Mouse (Mus musculus) left cerebral cortex, postnatal 4 days (tissue): ENCODE measurements around the gene Mri1. TPM values are rescaled to one million over a fixed set of nuclear protein-coding genes. Genes with fewer than 3 reads are reported as not detected.
"Not testable (repeated sequence)": the region's sequence is repeated elsewhere in the genome, so short reads cannot be mapped to it uniquely, and the experiment has no call there.

ENCODE experiments used
- DNase-seq: peaks from one replicate; pipeline ENCODE4 v3.0.0-alpha.2; 2022
- intact Hi-C: fragments of 180-260 bp; cut with DNase I; formaldehyde crosslinking; loops from one replicate; pipeline ENCODE4 v1.15.1; 2025
- total RNA-seq, 2 experiments: library from RNA; stranded (reverse); gene quantifications; 2 replicates each; pipeline ENCODE4 v1.2.3; 2021

Gene Mri1
- total RNA-seq, result 10 to 100 TPM; 25.1 to 26.4 TPM

DNA sequence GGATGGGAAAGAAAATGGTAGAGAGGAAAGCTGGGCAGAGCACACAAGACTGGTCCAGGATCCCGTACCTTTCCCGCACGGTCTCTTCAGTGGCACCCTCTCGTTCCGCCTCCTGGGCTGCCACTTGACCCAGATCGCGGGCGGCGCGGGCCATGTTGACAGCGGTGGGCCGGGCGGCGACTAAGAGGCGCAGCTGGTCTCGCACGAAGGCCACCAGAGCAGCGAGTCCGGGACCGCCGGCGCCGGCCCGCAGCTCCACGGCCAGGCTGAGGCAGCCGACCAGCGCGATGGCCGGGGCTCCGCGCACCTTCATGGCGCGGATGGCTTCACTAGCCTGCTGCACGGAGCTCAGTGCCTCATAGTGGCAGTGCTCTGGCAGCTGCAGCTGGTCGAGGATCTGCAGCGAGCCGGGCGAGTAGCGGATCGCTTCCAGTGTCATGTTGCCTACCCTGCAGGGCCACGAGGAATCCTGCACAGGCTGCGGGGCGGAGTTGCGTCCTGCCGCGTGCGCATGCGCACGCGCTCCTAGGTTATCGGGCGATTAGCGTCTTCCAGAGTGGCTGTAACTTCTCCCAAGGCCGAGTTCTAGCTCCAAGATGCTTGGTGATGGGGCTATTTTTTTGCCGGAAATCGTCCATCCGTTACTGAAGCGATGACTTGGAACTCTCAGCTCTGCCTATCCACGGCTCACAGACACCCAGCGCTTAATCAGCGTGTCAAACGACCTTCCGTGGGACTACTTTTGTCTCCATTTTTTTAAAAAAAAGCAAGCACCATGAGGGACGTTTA lies at the start of gene Mri1:
TSS of gene Mri1 (minus strand) at position 505 of the 789 bp plus-strand sequence.
- intact Hi-C loops, result no loop called here
- DNase-seq, result peak; percentile 89

DNA sequence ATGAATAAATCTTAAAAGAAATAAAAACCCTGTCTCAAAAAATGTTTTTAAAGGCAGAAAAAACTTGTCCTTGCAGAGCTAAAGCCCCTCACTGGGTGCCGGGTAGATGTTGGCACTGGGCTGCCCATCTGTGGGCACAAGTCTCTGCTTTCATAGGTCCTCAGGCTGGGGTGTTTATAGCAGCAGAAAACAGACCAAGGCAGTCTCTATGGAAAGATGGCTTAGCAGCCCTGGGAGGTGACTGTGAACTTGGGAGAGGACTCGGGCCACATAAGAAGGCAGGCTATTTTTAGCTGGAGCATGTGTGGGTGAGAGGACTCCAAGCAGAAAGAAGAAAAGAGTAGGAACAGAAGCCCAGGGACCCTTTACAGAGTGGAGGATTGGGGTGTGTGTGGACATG lies 46.8 kb upstream of the Mri1 start:
- intact Hi-C loops, result no loop called here

DNA sequence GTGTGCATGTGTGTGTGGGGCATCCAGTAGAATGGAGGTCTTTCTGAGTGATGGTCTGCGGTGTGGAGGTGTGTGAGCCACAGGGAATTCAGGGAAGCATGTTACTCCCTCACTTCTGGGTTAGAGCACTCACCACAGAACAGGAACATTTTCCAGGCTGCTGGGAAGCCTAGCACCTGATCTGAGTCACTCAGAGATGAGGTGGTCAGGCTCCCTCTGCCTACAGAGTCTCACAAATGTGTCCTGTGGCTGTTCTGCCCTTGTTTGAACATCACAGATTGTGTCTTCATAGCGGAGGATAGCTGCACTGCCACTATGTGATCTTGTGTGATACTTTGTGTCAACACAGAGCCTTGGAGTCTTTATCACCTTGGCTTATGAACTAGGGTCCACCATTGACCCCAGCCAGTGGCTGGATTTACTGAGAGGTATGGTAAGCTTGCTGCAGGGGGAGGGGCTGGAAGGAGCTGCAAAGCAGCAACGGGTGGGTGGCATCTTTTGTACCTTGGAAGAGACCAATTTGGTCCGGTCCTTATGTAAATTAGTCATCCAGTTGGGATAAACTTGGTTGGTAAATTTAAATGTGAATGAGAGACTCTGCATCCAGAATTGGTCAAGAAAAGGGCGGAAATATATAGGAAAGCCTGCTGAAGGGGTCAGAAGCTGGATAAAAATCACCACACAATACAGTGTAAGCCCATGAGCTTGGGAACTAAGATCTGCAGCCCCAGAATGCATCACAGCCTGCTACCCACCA lies 40.1 kb upstream of the Mri1 start:
- intact Hi-C loops, result loop anchor here (10.0 kb wide), 1 partner anchor 258 kb away; no protein-coding TSS in a partner anchor
- DNase-seq, result no peak

More for the DNA sequence above, 46.8 kb upstream of the Mri1 start:
- DNase-seq, result no peak

DNA sequence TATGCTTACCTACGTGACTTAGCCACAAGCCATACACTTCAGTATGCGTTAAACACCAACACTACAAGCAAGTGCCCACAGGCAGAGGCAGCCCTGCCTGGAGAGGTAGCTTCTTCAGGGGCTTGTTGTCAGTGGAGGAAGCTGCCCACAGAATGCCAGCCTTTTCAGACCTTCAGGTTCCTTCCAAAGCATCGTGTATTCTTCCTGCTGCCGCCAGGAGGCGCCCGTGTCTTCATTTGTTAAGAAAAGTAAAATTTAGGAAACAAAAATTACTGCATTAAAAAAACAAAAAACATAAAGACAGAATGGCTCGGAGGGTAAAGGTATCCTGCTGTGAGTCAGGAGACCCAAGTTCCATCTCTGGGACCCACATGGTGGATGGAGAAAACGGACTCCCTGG lies 34.6 kb upstream of the Mri1 start:
- intact Hi-C loops, result loop anchor here (2.0 to 10.0 kb wide), 2 partner anchors 65 to 263 kb away; no protein-coding TSS in a partner anchor
- peak; percentile 71 for DNase-seq

DNA sequence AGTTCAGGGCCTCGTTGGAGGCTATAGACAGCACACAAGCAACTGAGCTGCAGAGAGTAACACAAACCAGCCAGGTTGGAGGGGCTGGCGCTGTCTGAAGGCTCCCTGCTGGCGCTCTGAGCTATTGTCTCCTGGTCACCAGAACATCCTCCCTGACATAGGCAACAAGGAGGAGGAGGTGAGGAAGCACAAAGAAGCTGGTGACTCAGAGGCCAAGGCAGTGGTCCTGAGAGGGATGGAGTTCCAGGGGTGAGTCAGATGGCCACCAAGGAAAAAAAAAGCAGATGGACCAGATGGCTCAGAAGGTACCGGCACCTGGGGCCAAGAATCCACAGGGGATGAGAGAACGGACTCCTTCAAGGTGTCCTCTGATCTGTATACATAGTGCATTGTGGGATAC lies 34.0 kb upstream of the Mri1 start:
- DNase-seq, result peak; percentile 43
- intact Hi-C loops, result loop anchor here (2.0 to 10.0 kb wide), 2 partner anchors 66 to 264 kb away; no protein-coding TSS in a partner anchor

- DNase-seq, result peak; percentile 43
- intact Hi-C loops, result no loop called here
These were observed 31.8 kb upstream of the Mri1 start for GRCm38 (mm10) chr8:84288892-84289291.

DNA sequence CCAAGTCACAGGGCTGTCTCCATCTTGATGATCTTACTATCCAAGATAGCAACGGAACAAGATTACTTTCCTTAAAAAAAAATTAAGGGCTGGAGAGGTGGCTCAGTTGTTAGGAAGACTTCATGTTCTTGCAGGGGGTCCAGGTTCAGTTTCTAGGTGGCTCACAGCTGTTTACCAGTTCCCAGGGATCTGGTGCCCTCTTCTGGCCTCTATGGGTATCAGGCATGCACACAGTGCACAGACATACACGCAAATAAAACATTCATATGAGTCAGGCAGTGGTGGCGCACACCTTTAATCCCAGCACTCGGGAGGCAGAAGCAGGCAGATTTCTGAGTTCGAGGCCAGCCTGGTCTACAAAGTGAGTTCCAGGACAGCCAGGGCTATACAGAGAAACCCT lies 28.5 kb upstream of the Mri1 start:
- intact Hi-C loops, result not testable (repeated sequence)
- DNase-seq, result peak; percentile 47

DNA sequence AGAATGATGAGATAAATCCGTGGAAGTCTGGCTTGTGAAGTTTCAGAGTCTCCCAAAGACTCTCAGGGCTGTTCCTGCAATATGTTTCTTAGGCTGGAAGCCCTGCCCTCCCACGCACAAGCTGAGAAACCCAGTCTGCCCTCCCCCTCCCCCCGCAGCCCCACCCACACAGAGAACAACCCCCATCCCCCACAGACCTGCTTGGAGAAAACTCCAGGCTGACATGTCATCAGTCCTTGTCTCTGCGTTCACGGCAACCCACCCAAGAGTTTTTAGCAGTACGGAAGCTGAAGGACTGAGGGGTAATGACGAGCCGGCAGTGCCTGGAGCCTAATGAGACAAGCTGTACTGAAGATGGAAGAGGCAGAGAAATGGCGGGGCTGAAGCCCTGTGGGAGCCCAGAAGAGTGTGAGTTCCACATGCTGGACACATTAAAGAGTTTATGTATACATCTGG lies 27.5 kb upstream of the Mri1 start:
- DNase-seq, result no peak
- intact Hi-C loops, result no loop called here

- intact Hi-C loops, result no loop called here
- no peak for DNase-seq
These were observed 23.7 kb upstream of the Mri1 start for GRCm38 (mm10) chr8:84280777-84281176.

DNA sequence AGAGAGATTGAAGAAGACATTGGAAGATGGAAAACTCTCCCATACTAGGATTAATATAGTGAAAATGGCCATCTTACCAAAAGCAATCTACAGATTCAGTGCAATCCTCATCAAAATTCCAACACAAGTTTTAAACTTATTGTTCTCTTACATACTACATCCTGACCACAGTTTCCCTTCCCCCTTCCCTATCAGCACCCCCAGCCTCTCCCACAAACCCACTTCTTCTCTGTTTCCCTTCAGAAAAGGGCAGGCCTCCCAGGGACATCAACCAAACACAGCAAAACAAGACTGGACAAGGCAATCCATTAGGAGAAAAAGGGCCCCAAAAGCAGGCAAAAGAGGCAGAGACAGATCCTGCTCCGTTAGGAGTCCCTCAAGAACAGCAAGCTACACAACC lies 19.3 kb upstream of the Mri1 start:
- no peak for DNase-seq
- intact Hi-C loops, result no loop called here

DNA sequence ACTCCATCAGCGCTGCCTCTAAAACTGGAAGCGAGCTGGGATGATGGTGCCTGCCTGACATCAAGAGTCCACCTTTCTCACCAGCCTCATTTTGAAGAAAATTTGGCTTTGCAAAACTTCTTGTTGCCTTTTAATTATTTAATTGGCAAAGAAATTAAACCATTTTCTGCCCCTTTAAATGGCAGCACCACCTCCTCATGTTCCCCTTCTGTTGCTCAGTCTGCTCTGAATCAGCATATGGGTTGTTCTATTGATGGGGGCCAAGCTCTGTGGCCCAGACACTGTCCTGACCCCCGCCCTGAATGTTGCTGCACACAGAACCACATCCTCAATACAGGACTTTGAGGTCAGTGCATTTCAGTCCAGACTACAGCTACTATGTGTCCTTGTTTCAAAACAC lies 16.8 kb upstream of the Mri1 start:
- intact Hi-C loops, result no loop called here
- no peak for DNase-seq

GRCm38 (mm10) chr8:84272302-84272701 lies 15.2 kb upstream of the Mri1 start:
- intact Hi-C loops, result no loop called here
- DNase-seq, result no peak

DNA sequence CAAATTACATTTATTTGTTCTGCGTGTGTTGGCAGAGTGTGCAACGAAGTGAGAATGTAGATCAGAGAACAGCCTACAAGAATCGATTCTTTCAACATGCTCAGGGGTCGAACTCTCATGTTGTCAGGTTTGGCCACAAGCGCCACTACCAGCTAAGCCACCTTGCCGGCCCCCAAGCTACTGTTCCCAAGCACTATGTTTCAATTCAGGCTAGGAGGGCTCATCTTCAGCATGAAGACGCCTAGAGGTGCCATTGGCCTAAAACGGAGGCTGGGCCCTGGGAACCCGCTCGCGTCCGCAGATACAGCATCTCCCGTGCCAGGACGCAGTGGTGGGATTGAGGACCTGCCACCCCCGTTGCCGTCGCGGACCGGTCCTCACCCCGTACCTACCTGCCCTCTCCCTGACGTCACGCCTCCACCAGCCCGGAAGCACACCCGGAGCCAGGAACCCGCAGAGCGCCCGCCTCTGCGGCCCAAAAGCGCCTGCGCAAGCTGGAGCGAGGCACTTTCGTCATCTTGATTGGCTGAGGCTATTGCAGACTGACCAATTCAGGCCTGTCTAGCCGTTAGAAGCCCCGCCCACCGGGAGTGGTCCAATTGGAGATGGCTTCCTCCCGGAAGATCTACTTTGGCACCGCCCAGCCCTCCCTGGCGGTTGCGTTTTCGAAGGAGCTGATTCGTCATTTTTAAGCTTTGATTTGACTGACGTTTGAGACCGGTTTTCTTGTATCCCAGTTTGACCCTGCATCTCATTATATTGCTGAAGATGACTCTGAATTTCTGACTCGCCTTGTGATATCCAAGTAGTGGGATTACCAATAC lies 13.0 kb upstream of the Mri1 start, which contains the start of gene Ccdc130:
TSS of gene Ccdc130 (minus strand) at position 431 of the 824 bp plus-strand sequence.
- intact Hi-C loops, result no loop called here
- DNase-seq, result peak; percentile 100

DNA sequence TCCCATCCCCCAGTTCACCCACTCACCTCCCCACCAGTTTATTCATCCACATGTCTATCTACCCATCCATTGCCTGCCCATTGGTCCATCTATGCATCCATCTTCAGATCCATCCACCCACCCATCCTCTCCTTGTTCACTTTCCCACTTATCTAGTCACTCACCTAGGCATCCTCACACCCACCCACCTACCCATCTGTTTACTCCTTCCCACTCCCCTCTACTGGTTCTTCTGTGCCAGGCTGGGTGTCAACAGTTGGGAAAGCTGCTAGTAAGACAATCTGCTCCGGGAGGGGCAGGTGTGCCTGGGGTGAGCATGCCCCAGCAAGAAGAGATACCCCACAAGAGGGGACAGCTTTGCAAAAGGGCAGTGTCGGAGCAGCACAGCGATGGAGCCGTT lies 4.0 kb upstream of the Mri1 start:
- DNase-seq, result no peak
- intact Hi-C loops, result no loop called here

DNA sequence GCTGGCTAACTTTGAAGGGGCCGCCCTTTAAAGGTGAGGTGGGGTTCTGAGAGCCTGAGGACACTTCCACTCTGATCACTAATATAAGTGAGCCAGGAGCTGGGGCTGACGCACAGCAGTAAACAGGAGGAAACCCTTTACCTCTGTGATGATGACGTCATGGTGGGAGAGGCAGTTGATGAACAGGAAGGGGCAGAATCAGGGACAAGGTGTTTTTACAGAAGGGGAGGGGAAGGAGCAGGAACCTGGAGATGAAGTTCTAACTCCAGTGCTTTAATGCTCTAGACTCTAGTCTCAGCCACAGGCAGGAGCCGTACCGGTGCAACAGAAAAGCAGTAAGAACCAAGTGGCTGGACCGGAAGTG lies 686 bp downstream of the Mri1 start:
- intact Hi-C loops, result no loop called here
- no peak for DNase-seq

GRCm38 (mm10) chr8:84255858-84256257 lies 1.3 kb downstream of the Mri1 start:
- intact Hi-C loops, result no loop called here
- DNase-seq, result no peak

DNA sequence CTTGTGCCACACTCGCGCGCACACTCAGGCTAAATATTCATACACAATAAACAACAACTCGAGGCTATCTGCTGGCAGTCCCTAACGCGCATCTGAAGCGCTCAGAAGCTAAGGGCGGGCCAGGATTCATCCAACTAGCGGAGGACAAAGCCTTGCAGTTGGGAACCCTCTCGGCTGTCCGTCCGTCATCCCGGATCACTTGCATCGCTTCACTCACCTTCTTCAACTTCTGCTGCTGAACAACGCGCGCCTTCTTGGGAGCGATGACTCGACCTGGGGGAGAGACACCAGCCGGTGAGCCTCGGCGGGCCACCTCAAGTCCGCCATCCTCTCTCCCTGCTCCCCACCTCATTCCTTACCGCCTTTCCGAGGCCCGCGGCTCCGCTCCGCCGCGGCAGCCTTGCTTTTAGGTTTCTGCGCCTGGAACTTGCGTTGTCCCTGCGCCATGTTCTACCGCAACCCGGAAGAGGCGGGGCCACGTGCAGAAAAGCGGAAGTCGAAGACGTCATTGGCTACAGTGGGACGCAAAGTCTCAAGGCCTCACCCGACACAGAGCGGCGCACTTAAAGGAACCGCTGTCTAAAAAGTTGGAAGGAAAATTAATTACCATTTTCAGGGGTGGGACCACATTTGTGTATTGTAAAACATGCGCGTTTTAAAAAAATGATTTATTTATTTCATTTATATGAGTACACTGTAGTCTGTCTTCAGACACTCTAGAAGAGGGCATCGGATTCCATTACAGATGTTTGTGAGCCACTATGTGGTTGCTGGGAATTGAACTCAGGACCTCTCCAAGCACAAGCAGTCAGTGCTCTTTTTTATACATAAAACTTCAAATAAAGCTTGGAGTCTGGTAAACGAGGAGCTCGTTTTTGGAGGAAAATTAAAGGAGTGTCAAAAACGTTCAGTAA lies 7.6 kb downstream of the Mri1 start, which contains the start of gene D8Ertd738e:
TSS of gene D8Ertd738e (minus strand) at position 463 of the 914 bp plus-strand sequence.
- intact Hi-C loops, result no loop called here
- DNase-seq, result peak; percentile 85

DNA sequence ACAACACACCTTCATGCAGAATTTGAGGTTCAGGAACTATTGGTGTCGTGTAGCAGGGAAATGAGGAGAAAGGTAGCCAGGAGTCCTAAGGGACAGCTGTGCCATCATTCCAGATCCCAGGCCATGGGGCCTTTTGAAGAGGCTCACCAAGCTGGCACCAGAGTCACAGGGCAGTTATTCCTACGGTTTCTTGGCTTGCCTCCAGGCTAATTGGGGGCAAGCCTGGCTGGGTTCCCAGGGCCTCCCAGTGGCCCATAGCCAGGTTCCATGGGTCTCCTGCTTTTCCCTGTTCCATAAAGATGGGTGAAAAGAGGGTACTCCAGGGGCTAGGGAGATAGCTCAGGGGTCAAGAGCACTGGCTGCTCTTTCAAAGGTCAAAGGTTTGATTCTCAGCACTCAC lies 15.3 kb downstream of the Mri1 start:
- DNase-seq, result peak; percentile 60
- intact Hi-C loops, result no loop called here

- intact Hi-C loops, result no loop called here
- DNase-seq, result no peak
These were observed 16.0 kb downstream of the Mri1 start for GRCm38 (mm10) chr8:84241167-84241566.
